7 mouse cellular contexts compared by ENCODE assay signal in genomic region chr4:46195781-46196487, GRCm38 (mm10). TPM values are rescaled to one million over a fixed set of nuclear protein-coding genes. Genes with fewer than 3 reads are reported as not detected.
DNase-seq lines count a peak whose midpoint lies in the region; ATAC-seq and TF ChIP-seq lines count a peak whose summit lies in the region.

Xpa (minus strand) TSS chr4:46196311.

- no peak for TF ChIP-seq CTCF in intestine, postnatal 0 days (IDR thresholded peaks at IDR 0.05; ENCODE audit: low read depth)
- no peak for TF ChIP-seq CTCF in small intestine, adult 2 months (IDR thresholded peaks at IDR 0.05; ENCODE audit: extremely low read depth, insufficient read length, insufficient replicate concordance, low read depth, low read length)

- peaks cover 8% of the 10 kb centered on the region for H3K36me3 ChIP-seq in embryonic facial prominence, embryonic 10.5 days (replicated peaks)
- peaks cover 7% of the 10 kb centered on the region for H3K36me3 ChIP-seq in intestine, postnatal 0 days (ENCODE audit: control insufficient read depth, insufficient read depth)
- peaks cover 4% of the 10 kb centered on the region; the same call in 1 of the 2 replicates for H3K36me3 ChIP-seq in midbrain, embryonic 12.5 days
- peaks cover 1% of the 10 kb centered on the region; the same call in 1 of the 2 replicates for H3K36me3 ChIP-seq in small intestine, adult 2 months (ENCODE audit: control insufficient read depth, insufficient read depth, low read length)

- H3K27ac ChIP-seq in embryonic facial prominence, embryonic 10.5 days (replicated peaks), result peak within 1 kb of the TSS; percentile 92
- H3K27ac ChIP-seq in intestine, postnatal 0 days (ENCODE audit: low read depth, low read length), result peak within 1 kb of the TSS; percentile 75
- H3K27ac ChIP-seq in midbrain, embryonic 12.5 days (replicated peaks), result peak within 1 kb of the TSS; percentile 92
- H3K27ac ChIP-seq in small intestine, adult 2 months (ENCODE audit: insufficient read depth, low read depth, low read length), result peak within 1 kb of the TSS; percentile 48

- TF ChIP-seq POLR2A in small intestine, adult 2 months (IDR thresholded peaks at IDR 0.05; ENCODE audit: low read depth, low read length), result peak; percentile 69; the same call in 1 of the 2 replicates

- H3K4me2 ChIP-seq in intestine, postnatal 0 days (replicated peaks; ENCODE audit: low read depth), result peak within 1 kb of the TSS; percentile 75
- H3K4me2 ChIP-seq in midbrain, embryonic 12.5 days (replicated peaks), result peak within 1 kb of the TSS; percentile 87

- peaks cover 18% of the 10 kb centered on the region for H3K4me1 ChIP-seq in embryonic facial prominence, embryonic 10.5 days
- 0 out of 2 replicates have a peak, but pooled peaks cover 3% of the 10 kb centered on the region for H3K4me1 ChIP-seq in intestine, postnatal 0 days (replicated peaks; ENCODE audit: control insufficient read depth, insufficient read depth, low read length)
- H3K4me1 ChIP-seq in midbrain, embryonic 12.5 days, result peaks cover 18% of the 10 kb centered on the region
- H3K4me1 ChIP-seq in small intestine, adult 2 months (ENCODE audit: control insufficient read depth, insufficient read depth, insufficient read length, low read length), result peaks cover 9% of the 10 kb centered on the region; the same call in 1 of the 2 replicates

- ATAC-seq in intestine, postnatal 0 days, result peak; percentile 85
- peak; percentile 95 for ATAC-seq in midbrain, embryonic 12.5 days (ENCODE audit: low FRiP score, low read depth)

- DNase-seq in adrenal gland, postnatal 10 days, result peak; percentile 95
- DNase-seq in embryonic facial prominence, embryonic 10.5 days (ENCODE audit: low spot score), result peak; percentile 95
- DNase-seq in gonadal fat pad, adult 2 months (ENCODE audit: low read depth), result peak; percentile 67
- peak; percentile 98 for DNase-seq in left cerebral cortex, postnatal 4 days

- H3K27me3 ChIP-seq in embryonic facial prominence, embryonic 10.5 days (replicated peaks; ENCODE audit: low read depth, poor library complexity, severe bottlenecking), result peaks cover 15% of the 10 kb centered on the region
- peaks cover 7% of the 10 kb centered on the region; the same call in 1 of the 2 replicates for H3K27me3 ChIP-seq in intestine, postnatal 0 days (replicated peaks; ENCODE audit: control insufficient read depth, insufficient read depth, low read length)
- H3K27me3 ChIP-seq in midbrain, embryonic 12.5 days, result peaks cover 14% of the 10 kb centered on the region
- H3K27me3 ChIP-seq in small intestine, adult 2 months (ENCODE audit: control insufficient read depth, insufficient read depth, low read length), result no peaks in the 10 kb centered on the region

- H3K4me3 ChIP-seq in embryonic facial prominence, embryonic 10.5 days, result peak within 1 kb of the TSS; percentile 95
- peak within 1 kb of the TSS; percentile 95 for H3K4me3 ChIP-seq in intestine, postnatal 0 days (ENCODE audit: low read depth, low read length)
- H3K4me3 ChIP-seq in midbrain, embryonic 12.5 days, result peak within 1 kb of the TSS; percentile 94
- H3K4me3 ChIP-seq in small intestine, adult 2 months (ENCODE audit: low read depth, low read length), result peak within 1 kb of the TSS; percentile 72

- intact Hi-C loops in left cerebral cortex, postnatal 4 days (cut with DNase I), result no loop called here

- peak within 1 kb of the TSS; percentile 81 for H3K9ac ChIP-seq in intestine, postnatal 0 days (ENCODE audit: low read depth, low read length)
- peak within 1 kb of the TSS; percentile 95 for H3K9ac ChIP-seq in midbrain, embryonic 12.5 days (replicated peaks)

- under 1% methylated on average over 70 of the region's 70 CpGs for WGBS in embryonic facial prominence, embryonic 10.5 days
- under 1% methylated on average over 68 of the region's 70 CpGs for WGBS in intestine, postnatal 0 days
- under 1% methylated on average over 67 of the region's 70 CpGs for WGBS in midbrain, embryonic 12.5 days
- under 1% methylated on average over 70 of the region's 70 CpGs for WGBS in small intestine, adult 2 months

- H3K9me3 ChIP-seq in embryonic facial prominence, embryonic 10.5 days, result no peaks in the 10 kb centered on the region
- no peaks in the 10 kb centered on the region for H3K9me3 ChIP-seq in intestine, postnatal 0 days (ENCODE audit: control insufficient read depth)
- H3K9me3 ChIP-seq in midbrain, embryonic 12.5 days, result no peaks in the 10 kb centered on the region

RNA-seq across cellular contexts. Expression of gene Xpa, which starts in this region (rescaled TPM):
- 10 to 100 TPM; 19.0 to 24.2 TPM for total RNA-seq in adrenal gland, postnatal 10 days (2021)
- polyA plus RNA-seq in embryonic facial prominence, embryonic 10.5 days (2016; fragmentation: Nextera tagmentation; extraction: Ambion mirVana), result 19.9 and 24.7 TPM in 2 replicates
- 23.0 and 34.2 TPM in 2 replicates for polyA plus RNA-seq in gonadal fat pad, adult 2 months (2012; rRNA removed)
- 29.0 and 29.1 TPM in 2 replicates for polyA plus RNA-seq in intestine, postnatal 0 days (2015; fragmentation: Nextera tagmentation; extraction: Ambion mirVana)
- 10 to 100 TPM; 19.3 to 23.6 TPM for total RNA-seq in left cerebral cortex, postnatal 4 days (2021)
- polyA plus RNA-seq in midbrain, embryonic 12.5 days (2016; fragmentation: Nextera tagmentation; extraction: Ambion mirVana), result 30.6 and 31.4 TPM in 2 replicates
- 29.1 and 42.2 TPM in 2 replicates for polyA plus RNA-seq in small intestine, adult 2 months (2012; rRNA removed)

Comparison
In these comparisons a context has a peak if more than half of its experiments do, and no peak if none do; other contexts are left out.
1. Peak in every context shown above with its lines: DNase-seq, ATAC-seq, H3K4me3 ChIP-seq and H3K27ac ChIP-seq.